Mouse (Mus musculus): ENCODE measurements around the gene Cep128. TPM values are rescaled to one million over a fixed set of nuclear protein-coding genes. Genes with fewer than 3 reads are reported as not detected.
A peak's percentile ranks its signal among the peaks of the same experiment; 100 is the strongest.

Gene Cep128
- polyA plus RNA-seq, 1 experiment from 2014 or later: 6.1 TPM

DNA sequence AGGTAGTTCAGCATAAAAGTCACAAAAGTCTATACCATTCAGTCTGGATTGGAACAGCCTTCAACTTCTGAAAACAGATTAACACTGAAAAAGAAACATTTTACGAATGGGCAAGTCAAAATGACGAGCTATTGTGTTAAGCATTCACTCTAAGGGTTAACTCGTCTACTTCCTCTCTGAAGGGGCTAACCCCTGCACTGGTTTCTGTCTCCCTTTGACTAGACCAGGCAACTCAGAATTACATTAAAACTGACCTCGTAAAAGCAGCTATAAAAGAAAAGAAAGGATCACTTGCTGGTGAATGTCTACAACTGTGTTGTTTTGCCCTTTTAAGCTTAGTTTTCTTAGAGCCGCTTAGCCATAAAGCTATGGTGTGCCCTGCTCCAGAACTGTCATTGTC is 79.2 kb downstream of the Cep128 start:
- Histone ChIP-seq H3K4me1 (no peaks in the 10 kb centered on the region), H3K27me3 (replicated peaks) (no peaks in the 10 kb centered on the region), H3K4me2 (replicated peaks) (no peak overlapping the region), H3K9me3 (no peaks in the 10 kb centered on the region), H3K9ac (no peak overlapping the region), H3K27ac (no peak overlapping the region), H3K4me3 (no peak overlapping the region), H3K36me3 (no peaks in the 10 kb centered on the region)
- ATAC-seq (ENCODE audit: low FRiP score, low read depth): no peak
- whole genome bisulfite sequencing: 28% methylated on average over 5 of the region's 5 CpGs

DNA sequence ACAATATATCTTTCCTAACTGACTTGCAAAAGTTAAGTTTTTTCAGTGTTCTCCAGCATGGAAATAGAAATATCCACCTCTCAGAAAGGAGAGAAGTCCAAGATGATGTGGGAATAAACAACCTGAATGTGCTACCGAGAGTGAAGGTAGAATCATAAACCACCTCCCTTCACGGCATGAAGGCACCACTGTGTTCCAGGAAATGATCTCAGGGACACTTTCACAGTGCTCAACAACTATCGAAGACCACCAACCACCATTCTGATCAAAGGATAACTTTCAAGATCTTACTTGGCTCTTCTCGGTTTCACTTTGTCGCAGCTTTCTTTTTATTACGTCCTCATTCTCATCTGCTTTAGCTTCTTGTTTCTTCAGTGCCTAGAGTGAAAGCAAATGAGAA is 85.5 kb downstream of the Cep128 start:
- Histone ChIP-seq H3K27ac (no peak overlapping the region), H3K4me3 (no peak overlapping the region), H3K4me1 (no peaks in the 10 kb centered on the region), H3K36me3 (no peaks in the 10 kb centered on the region), H3K4me2 (replicated peaks) (no peak overlapping the region), H3K9ac (no peak overlapping the region), H3K27me3 (replicated peaks) (no peaks in the 10 kb centered on the region), H3K9me3 (no peaks in the 10 kb centered on the region)
- ATAC-seq (ENCODE audit: low FRiP score, low read depth): no peak
- 96% methylated on average over 6 of the region's 6 CpGs for WGBS

DNA sequence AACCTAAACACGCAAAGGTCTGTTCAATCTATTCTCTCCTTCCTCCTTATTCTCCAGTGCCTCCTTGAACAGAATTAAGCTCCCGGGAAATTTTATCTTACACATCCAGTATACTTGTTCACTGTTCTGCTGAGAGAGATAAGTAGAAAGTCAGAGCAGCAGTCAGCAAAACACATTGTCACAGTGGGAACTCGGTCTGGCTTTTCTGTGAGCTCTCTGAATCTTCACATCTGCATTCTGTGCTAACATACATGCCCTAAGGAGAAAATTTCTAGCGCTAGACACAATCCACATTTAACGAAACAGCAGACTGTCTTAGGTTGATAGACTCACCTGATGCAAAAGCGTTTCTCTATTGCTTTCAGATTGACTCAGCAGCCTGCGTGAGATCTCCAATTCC is 88.3 kb downstream of the Cep128 start:
- 89% methylated on average over 7 of the region's 7 CpGs for WGBS
- no peak for ATAC-seq (ENCODE audit: low FRiP score, low read depth)
- Histone ChIP-seq H3K4me2 (replicated peaks) (no peak overlapping the region), H3K27ac (no peak overlapping the region), H3K9me3 (no peaks in the 10 kb centered on the region), H3K4me1 (no peaks in the 10 kb centered on the region), H3K36me3 (no peaks in the 10 kb centered on the region), H3K9ac (no peak overlapping the region), H3K4me3 (no peak overlapping the region), H3K27me3 (replicated peaks) (no peaks in the 10 kb centered on the region)

DNA sequence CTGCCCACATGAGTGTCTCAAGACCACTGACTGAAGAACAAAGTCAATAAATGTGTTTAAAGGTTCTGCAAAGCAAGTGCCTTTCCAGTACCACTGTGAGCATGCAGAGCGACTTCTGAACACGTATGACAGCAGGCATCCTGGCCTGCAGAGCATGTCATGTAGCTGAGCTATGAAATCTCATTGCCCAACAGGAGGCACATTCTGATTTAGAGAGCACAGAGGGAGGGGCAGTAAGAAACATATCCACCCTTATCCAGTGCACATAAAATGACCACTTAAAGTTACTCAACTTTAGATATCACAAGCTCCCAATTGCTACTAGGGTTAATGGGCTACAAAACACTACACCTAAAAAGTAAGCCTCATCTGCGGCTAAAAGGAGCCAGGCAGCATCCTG is 88.8 kb downstream of the Cep128 start:
- Histone ChIP-seq H3K4me1 (no peaks in the 10 kb centered on the region), H3K9ac (no peak overlapping the region), H3K36me3 (no peaks in the 10 kb centered on the region), H3K27me3 (replicated peaks) (no peaks in the 10 kb centered on the region), H3K27ac (no peak overlapping the region), H3K4me2 (replicated peaks) (no peak overlapping the region), H3K4me3 (no peak overlapping the region), H3K9me3 (no peaks in the 10 kb centered on the region)
- 91% methylated on average over 3 of the region's 3 CpGs for WGBS
- ATAC-seq (ENCODE audit: low FRiP score, low read depth): no peak

DNA sequence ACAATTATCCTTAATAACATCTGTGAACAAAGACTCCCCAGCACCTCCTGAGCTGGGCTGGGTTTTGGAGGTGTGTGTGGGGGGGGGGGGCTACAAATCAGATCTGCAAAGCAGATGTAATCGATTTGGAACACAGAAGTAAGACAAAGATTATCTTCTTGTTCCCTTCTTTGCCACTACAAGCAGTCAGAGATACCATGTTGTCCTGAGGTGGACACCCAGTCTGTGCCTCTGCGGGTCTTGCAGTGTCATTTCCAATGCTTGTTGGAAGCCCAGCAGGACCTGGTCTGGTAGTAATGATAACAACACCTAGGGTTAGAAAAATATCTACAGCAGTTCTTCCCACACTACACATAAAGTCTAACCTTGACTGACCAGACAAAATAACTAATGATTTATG is 110.3 kb downstream of the Cep128 start:
- no peak overlapping the region for H3K9ac ChIP-seq
- no peaks in the 10 kb centered on the region for H3K9me3 ChIP-seq
- no peaks in the 10 kb centered on the region for H3K4me1 ChIP-seq
- H3K4me3 ChIP-seq: no peak overlapping the region
- H3K27me3 ChIP-seq (replicated peaks): no peaks in the 10 kb centered on the region
- no peak for ATAC-seq (ENCODE audit: low FRiP score, low read depth)
- 89% methylated on average over 2 of the region's 2 CpGs for WGBS
- H3K27ac ChIP-seq: no peak overlapping the region
- H3K4me2 ChIP-seq (replicated peaks): no peak overlapping the region
- no peaks in the 10 kb centered on the region for H3K36me3 ChIP-seq

DNA sequence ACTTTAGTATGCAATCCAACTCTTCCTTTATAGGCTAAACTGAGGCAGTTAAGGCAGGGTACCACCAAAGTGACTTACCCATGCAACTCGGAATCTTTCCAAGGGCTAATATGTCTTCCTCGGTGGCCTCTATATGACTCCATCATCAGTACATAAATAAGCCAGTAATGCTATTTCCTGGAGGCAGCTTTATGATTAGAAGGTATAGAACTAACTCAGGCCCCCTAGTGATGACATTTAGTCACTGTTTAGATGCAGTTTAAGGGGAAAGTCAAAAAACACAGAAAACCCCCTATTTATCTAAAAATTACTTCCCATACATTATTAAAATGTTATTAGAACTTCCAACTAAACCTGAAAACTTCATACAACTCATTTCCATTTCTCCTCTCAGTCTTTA is 114.6 kb downstream of the Cep128 start:
- 84% methylated on average over 2 of the region's 2 CpGs for WGBS
- no peak overlapping the region for H3K4me2 ChIP-seq (replicated peaks)
- H3K4me3 ChIP-seq: no peak overlapping the region
- no peak overlapping the region for H3K27ac ChIP-seq
- H3K4me1 ChIP-seq: no peaks in the 10 kb centered on the region
- H3K36me3 ChIP-seq: no peaks in the 10 kb centered on the region
- H3K9me3 ChIP-seq: no peaks in the 10 kb centered on the region
- H3K9ac ChIP-seq: no peak overlapping the region
- ATAC-seq (ENCODE audit: low FRiP score, low read depth): no peak
- no peaks in the 10 kb centered on the region for H3K27me3 ChIP-seq (replicated peaks)

DNA sequence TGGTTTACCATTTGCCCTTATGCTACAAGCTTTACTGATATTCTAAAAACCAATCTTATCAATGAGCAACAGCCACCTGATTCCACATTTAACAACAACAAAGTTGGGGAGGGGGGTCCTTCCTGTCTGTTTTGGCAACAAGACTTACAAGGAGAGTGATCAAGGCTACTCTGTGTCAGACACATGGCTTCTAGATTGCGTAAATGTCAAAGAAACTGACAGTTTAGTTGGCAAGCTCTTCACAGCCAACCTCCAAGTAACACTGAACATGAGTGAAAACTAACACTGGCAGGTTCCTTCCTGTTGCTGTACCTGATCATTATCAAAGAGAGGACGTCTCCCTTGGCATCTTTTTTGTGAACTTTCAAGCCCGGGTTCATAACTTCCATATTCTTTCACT is 115.2 kb downstream of the Cep128 start:
- no peaks in the 10 kb centered on the region for H3K27me3 ChIP-seq (replicated peaks)
- no peak overlapping the region for H3K4me2 ChIP-seq (replicated peaks)
- WGBS: 93% methylated on average over 3 of the region's 3 CpGs
- H3K4me3 ChIP-seq: no peak overlapping the region
- no peak for ATAC-seq (ENCODE audit: low FRiP score, low read depth)
- H3K36me3 ChIP-seq: no peaks in the 10 kb centered on the region
- no peak overlapping the region for H3K27ac ChIP-seq
- no peaks in the 10 kb centered on the region for H3K4me1 ChIP-seq
- no peaks in the 10 kb centered on the region for H3K9me3 ChIP-seq
- H3K9ac ChIP-seq: no peak overlapping the region

DNA sequence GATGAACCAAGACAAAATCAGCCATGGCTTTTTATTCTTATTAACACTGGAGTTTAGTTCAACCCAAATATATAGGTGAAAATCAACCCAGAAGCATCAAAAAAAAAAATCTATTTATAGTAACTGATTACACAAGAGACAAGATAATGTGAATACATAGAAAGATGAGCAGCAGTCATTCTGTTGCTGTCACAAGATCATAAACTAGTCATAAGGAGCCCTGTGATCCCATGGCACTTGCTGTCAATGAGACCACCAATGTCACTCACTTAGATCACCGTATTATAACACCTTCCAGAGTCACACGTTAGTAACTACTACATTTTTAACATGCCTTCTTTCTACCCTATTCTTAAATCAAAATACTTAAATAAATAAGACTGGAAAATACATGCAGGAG is 118.2 kb downstream of the Cep128 start:
- WGBS: 93% methylated on average over 2 of the region's 2 CpGs

DNA sequence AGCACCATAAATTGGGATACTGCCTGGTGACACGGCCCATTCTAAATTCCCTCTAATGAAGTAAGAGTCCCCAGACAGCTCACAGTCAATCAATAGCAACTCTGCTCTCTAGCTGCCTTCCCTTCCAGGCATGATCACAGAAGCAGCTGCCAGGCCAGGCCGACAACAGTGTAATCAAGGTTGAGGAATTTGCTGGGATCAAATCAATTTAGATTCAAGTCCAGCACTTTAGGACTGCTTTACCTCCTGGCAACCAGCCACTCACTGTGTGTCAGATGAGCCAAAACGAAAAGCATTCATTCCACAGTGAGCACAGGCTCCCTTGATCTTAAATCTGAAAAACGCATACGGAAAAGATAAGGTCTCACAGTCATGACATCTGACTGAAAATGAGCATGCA is 118.7 kb downstream of the Cep128 start:
- H3K36me3 ChIP-seq: no peaks in the 10 kb centered on the region
- H3K4me3 ChIP-seq: no peak overlapping the region
- H3K27me3 ChIP-seq (replicated peaks): no peaks in the 10 kb centered on the region
- no peak overlapping the region for H3K27ac ChIP-seq
- 59% methylated on average over 5 of the region's 5 CpGs for WGBS
- H3K4me2 ChIP-seq (replicated peaks): no peak overlapping the region
- no peaks in the 10 kb centered on the region for H3K4me1 ChIP-seq
- no peak overlapping the region for H3K9ac ChIP-seq
- ATAC-seq (ENCODE audit: low FRiP score, low read depth): peak; percentile 61; the same call in 1 of the 2 replicates
- H3K9me3 ChIP-seq: no peaks in the 10 kb centered on the region

More for the DNA sequence above, 118.2 kb downstream of the Cep128 start:
- H3K27me3 ChIP-seq (replicated peaks): no peaks in the 10 kb centered on the region
- H3K36me3 ChIP-seq: no peaks in the 10 kb centered on the region
- H3K9me3 ChIP-seq: no peaks in the 10 kb centered on the region
- H3K27ac ChIP-seq: no peak overlapping the region
- H3K4me1 ChIP-seq: no peaks in the 10 kb centered on the region
- H3K4me2 ChIP-seq (replicated peaks): no peak overlapping the region
- H3K9ac ChIP-seq: no peak overlapping the region
- no peak for ATAC-seq (ENCODE audit: low FRiP score, low read depth)
- no peak overlapping the region for H3K4me3 ChIP-seq

DNA sequence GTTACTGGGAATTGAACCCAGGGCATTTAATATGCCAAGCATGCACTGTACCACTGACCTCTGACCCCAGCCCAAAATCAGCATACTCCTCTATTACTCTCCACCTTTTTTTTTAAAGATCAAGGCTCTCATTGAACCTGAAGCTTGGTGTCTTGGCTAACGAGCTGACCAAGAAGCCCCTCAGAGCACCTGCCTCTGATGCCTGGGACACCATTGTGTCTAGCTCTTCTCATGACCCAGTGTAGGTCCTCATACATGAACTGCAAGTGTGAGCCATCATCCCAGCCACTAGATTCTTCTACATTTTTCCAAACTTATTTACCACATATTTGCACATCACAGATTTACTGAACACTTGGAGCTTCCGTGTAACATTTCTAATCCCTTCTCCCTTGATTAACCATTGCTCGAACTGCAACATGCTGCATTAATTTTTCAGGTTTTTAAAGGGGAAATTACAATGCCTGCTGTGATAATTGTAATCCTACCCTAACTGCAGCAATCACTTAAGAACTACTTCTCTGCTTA is 119.3 kb downstream of the Cep128 start:
- Histone ChIP-seq H3K9me3 (no peaks in the 10 kb centered on the region), H3K4me1 (no peaks in the 10 kb centered on the region), H3K27ac (no peak overlapping the region), H3K9ac (no peak overlapping the region), H3K27me3 (replicated peaks) (no peaks in the 10 kb centered on the region), H3K36me3 (no peaks in the 10 kb centered on the region), H3K4me3 (no peak overlapping the region), H3K4me2 (replicated peaks) (no peak overlapping the region)
- 77% methylated on average over 3 of the region's 3 CpGs for WGBS
- ATAC-seq (ENCODE audit: low FRiP score, low read depth): 0 out of 2 replicates have a peak, but pooled peaks have one; percentile 25

DNA sequence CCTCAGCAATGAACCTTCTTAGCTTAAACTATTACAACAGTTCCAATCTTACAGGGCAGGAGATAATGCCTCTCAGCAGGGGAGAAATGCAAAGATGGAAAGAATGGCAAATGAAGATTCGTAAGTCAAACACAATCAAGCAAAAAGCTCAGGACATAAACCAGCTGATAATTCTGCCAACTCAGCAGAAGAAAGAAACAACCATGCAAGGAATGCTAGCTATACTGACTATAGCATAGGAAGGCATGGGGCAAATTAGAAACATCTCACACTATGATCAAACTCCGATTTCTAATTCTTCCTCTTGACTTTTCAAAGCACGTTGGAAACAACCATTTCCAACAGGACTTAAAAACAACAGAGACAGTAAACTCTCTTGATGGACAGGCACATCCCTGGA is 120.5 kb downstream of the Cep128 start:
- Histone ChIP-seq H3K4me1 (no peaks in the 10 kb centered on the region), H3K4me3 (no peak overlapping the region), H3K4me2 (replicated peaks) (no peak overlapping the region), H3K36me3 (no peaks in the 10 kb centered on the region), H3K27ac (no peak overlapping the region), H3K9me3 (no peaks in the 10 kb centered on the region), H3K27me3 (replicated peaks) (no peaks in the 10 kb centered on the region), H3K9ac (no peak overlapping the region)
- no peak for ATAC-seq (ENCODE audit: low FRiP score, low read depth)
- WGBS: 65% methylated on average over 3 of the region's 3 CpGs

DNA sequence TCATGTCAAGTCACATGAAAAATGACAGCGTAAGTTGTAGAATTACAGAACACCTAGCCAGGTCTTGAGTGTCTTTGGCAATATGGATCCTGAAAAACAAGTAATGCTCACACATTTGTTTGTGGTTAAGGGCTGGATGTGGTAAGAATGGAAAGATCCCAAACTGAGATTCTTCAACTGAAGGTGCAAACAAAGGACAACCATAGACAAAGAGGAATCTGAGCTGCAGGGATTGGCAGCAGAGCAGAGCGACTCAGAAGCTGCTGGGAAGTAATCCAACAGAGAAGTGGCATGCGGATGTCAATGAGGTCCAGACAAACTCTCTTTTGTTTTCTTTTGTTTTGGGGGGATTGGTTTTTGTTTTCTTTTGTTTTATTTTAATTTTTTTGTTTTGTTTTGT is 121.4 kb downstream of the Cep128 start:
- WGBS: 78% methylated on average over 3 of the region's 3 CpGs

DNA sequence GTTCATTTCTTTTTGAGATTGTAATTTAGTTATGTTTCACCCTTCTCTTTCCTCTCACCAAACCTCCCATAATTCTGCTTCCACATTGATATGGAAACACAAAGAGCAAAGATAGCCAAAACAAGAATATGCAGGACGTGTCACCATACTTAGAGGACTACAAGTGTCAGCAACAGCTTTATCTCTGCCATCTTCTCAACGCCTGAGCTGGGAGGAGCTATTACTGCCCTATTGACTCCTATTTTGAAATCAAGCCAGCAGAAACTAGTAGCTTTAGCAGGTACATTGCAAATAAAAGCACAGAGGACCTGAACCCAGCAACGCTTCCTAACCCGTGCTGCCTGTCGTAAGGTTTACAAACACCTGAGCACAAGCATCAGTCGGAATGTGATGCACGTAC is 127.9 kb downstream of the Cep128 start:
- no peak overlapping the region for H3K4me3 ChIP-seq
- H3K27me3 ChIP-seq (replicated peaks): no peaks in the 10 kb centered on the region
- no peak for ATAC-seq (ENCODE audit: low FRiP score, low read depth)
- no peak overlapping the region for H3K9ac ChIP-seq
- no peak overlapping the region for H3K27ac ChIP-seq
- WGBS: 94% methylated on average over 7 of the region's 7 CpGs
- H3K4me1 ChIP-seq: no peaks in the 10 kb centered on the region
- H3K9me3 ChIP-seq: no peaks in the 10 kb centered on the region
- no peaks in the 10 kb centered on the region for H3K36me3 ChIP-seq
- H3K4me2 ChIP-seq (replicated peaks): no peak overlapping the region

More for the DNA sequence above, 121.4 kb downstream of the Cep128 start:
- Histone ChIP-seq H3K4me1 (no peaks in the 10 kb centered on the region), H3K27me3 (replicated peaks) (no peaks in the 10 kb centered on the region), H3K36me3 (no peaks in the 10 kb centered on the region), H3K9ac (no peak overlapping the region), H3K27ac (no peak overlapping the region), H3K4me3 (no peak overlapping the region), H3K9me3 (no peaks in the 10 kb centered on the region), H3K4me2 (replicated peaks) (no peak overlapping the region)
- no peak for ATAC-seq (ENCODE audit: low FRiP score, low read depth)
